Mouse (Mus musculus) brain, embryonic 14.5 days (tissue): ENCODE measurements at regions not wholly inside any gene's neighbourhood (a gene's known extent, or its start where the extent isn't known, plus 50 kb on each side); places are given as distances from the start of the nearest gene placed in this dataset.

Experiments used
- CTCF ChIP-seq: fragments of 200-500 bp; IDR thresholded peaks from 2 replicates; pipeline ENCODE4 v1.5.1; 2012; ENCODE audit warnings: inconsistent platforms, mild to moderate bottlenecking, moderate library complexity, borderline replicate concordance; ENCODE audit not compliant: insufficient read depth, insufficient read length; ENCODE audit errors: extremely low read depth
- POLR2A ChIP-seq: fragments of 200-500 bp; IDR thresholded peaks from 2 replicates; pipeline ENCODE4 v1.6.1; 2012; ENCODE audit warnings: mild to moderate bottlenecking, inconsistent platforms, borderline replicate concordance; ENCODE audit not compliant: poor library complexity, insufficient read depth, insufficient read length, severe bottlenecking; ENCODE audit errors: extremely low read depth

GRCm38 (mm10) chr12:110372986-110373385, 73.9 kb upstream of the Ppp2r5c start:
- TF ChIP-seq POLR2A (no peak), CTCF (no peak)
